Mouse (Mus musculus): ENCODE measurements at regions not wholly inside any gene's neighbourhood (a gene's known extent, or its start where the extent isn't known, plus 50 kb on each side); places are given as distances from the start of the nearest gene placed in this dataset.

DNA sequence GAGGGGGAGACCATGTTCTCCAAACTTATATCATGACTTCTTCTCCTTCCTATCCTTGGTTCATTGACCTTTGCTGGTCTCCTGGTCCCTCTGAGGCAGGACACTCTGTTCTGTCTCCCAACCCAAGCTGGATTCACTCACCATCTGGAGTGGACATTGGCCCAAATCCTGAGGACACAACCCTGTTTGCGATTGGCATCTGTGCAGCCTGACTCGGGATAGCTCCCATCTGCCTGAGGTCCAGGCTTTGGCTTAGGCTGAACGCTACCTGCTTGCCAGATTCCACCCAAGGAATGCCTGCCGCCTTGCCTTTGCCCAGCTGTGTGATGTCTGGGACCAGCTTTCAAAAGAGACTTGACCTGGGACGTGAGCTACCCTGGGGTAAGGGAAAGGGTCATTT lies 161.2 kb upstream of the Ubl3 start:
- Histone ChIP-seq H3K4me1 (ENCODE audit: control insufficient read depth, insufficient read depth, low read length) (no peaks in the 10 kb centered on the region), H3K27me3 (replicated peaks; ENCODE audit: control insufficient read depth, insufficient read depth, low read length) (no peaks in the 10 kb centered on the region), H3K4me3 (ENCODE audit: insufficient read depth, low read depth, low read length) (no peak overlapping the region), H3K36me3 (ENCODE audit: control insufficient read depth, insufficient read depth, low read length) (no peaks in the 10 kb centered on the region), H3K27ac (ENCODE audit: insufficient read depth, low read depth, low read length) (no peak overlapping the region)
- no peak for DNase-seq
- WGBS = 80% methylated on average over 5 of the region's 5 CpGs
- TF ChIP-seq POLR2A (IDR thresholded peaks at IDR 0.05; ENCODE audit: low read depth, low read length) = no peak
- TF ChIP-seq CTCF (conservative IDR thresholded peaks at IDR 0.05; ENCODE audit: insufficient read depth, insufficient read length, low read depth, low read length) = no peak

- Histone ChIP-seq H3K27ac (ENCODE audit: insufficient read depth, low read depth, low read length) (no peak overlapping the region), H3K4me1 (ENCODE audit: control insufficient read depth, insufficient read depth, low read length) (no peaks in the 10 kb centered on the region), H3K4me3 (ENCODE audit: insufficient read depth, low read depth, low read length) (no peak overlapping the region), H3K27me3 (replicated peaks; ENCODE audit: control insufficient read depth, insufficient read depth, low read length) (no peaks in the 10 kb centered on the region), H3K36me3 (ENCODE audit: control insufficient read depth, insufficient read depth, low read length) (no peaks in the 10 kb centered on the region)
- no peak for DNase-seq
- no peak for TF ChIP-seq POLR2A (IDR thresholded peaks at IDR 0.05; ENCODE audit: low read depth, low read length)
These were observed 160.4 kb upstream of the Ubl3 start for GRCm38 (mm10) chr5:148713039-148713438.

- no peaks in the 10 kb centered on the region for H3K36me3 ChIP-seq (ENCODE audit: control insufficient read depth, insufficient read depth, low read length)
- 78% methylated on average over 5 of the region's 5 CpGs for WGBS
- TF ChIP-seq CTCF (conservative IDR thresholded peaks at IDR 0.05; ENCODE audit: insufficient read depth, insufficient read length, low read depth, low read length) (no peak), POLR2A (IDR thresholded peaks at IDR 0.05; ENCODE audit: low read depth, low read length) (no peak)
- no peak overlapping the region for H3K27ac ChIP-seq (ENCODE audit: insufficient read depth, low read depth, low read length)
- H3K4me3 ChIP-seq (ENCODE audit: insufficient read depth, low read depth, low read length) = no peak overlapping the region
- DNase-seq = no peak
- no peaks in the 10 kb centered on the region for H3K4me1 ChIP-seq (ENCODE audit: control insufficient read depth, insufficient read depth, low read length)
- H3K27me3 ChIP-seq (replicated peaks; ENCODE audit: control insufficient read depth, insufficient read depth, low read length) = no peaks in the 10 kb centered on the region
These were observed 159.0 kb upstream of the Ubl3 start for GRCm38 (mm10) chr5:148711570-148711969.

- no peak overlapping the region for H3K27ac ChIP-seq (ENCODE audit: insufficient read depth, low read depth, low read length)
- DNase-seq = no peak
- H3K36me3 ChIP-seq (ENCODE audit: control insufficient read depth, insufficient read depth, low read length) = no peaks in the 10 kb centered on the region
- TF ChIP-seq CTCF (conservative IDR thresholded peaks at IDR 0.05; ENCODE audit: insufficient read depth, insufficient read length, low read depth, low read length) (no peak), POLR2A (IDR thresholded peaks at IDR 0.05; ENCODE audit: low read depth, low read length) (no peak)
- H3K27me3 ChIP-seq (replicated peaks; ENCODE audit: control insufficient read depth, insufficient read depth, low read length) = no peaks in the 10 kb centered on the region
- H3K4me1 ChIP-seq (ENCODE audit: control insufficient read depth, insufficient read depth, low read length) = no peaks in the 10 kb centered on the region
- WGBS = 57% methylated on average over 10 of the region's 10 CpGs
- H3K4me3 ChIP-seq (ENCODE audit: insufficient read depth, low read depth, low read length) = no peak overlapping the region
These were observed 156.7 kb upstream of the Ubl3 start for GRCm38 (mm10) chr5:148709111-148709771.

- WGBS = 38% methylated on average over 11 of the region's 11 CpGs
- Histone ChIP-seq H3K4me3 (ENCODE audit: insufficient read depth, low read depth, low read length) (no peak overlapping the region), H3K36me3 (ENCODE audit: control insufficient read depth, insufficient read depth, low read length) (no peaks in the 10 kb centered on the region), H3K27me3 (replicated peaks; ENCODE audit: control insufficient read depth, insufficient read depth, low read length) (no peaks in the 10 kb centered on the region), H3K4me1 (ENCODE audit: control insufficient read depth, insufficient read depth, low read length) (no peaks in the 10 kb centered on the region), H3K27ac (ENCODE audit: insufficient read depth, low read depth, low read length) (no peak overlapping the region)
- DNase-seq = no peak
- TF ChIP-seq CTCF (conservative IDR thresholded peaks at IDR 0.05; ENCODE audit: insufficient read depth, insufficient read length, low read depth, low read length) (no peak), POLR2A (IDR thresholded peaks at IDR 0.05; ENCODE audit: low read depth, low read length) (no peak)
These were observed 155.6 kb upstream of the Ubl3 start for GRCm38 (mm10) chr5:148708014-148708741.

DNA sequence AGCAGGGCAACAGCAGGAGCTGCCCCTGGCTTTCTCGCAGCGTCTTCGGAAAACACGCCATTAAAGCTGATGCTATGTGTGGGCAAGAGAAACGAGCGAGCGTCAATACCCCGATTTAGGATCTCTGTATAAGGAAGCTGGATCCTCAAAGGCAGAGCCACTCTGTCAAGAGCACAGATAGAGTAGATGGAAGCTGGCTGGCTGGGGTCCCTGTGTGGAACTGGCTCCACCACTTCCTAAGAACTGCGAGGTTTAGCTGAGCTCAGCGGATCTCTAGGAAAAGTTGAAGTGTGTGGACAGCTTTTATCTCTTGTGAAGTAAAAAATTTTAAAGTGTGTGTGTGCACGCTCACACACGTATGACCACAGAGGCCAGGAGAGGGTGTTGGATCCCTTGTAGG lies 154.7 kb upstream of the Ubl3 start:
- Histone ChIP-seq H3K27me3 (replicated peaks; ENCODE audit: control insufficient read depth, insufficient read depth, low read length) (no peaks in the 10 kb centered on the region), H3K4me3 (ENCODE audit: insufficient read depth, low read depth, low read length) (no peak overlapping the region), H3K27ac (ENCODE audit: insufficient read depth, low read depth, low read length) (no peak overlapping the region), H3K4me1 (ENCODE audit: control insufficient read depth, insufficient read depth, low read length) (no peaks in the 10 kb centered on the region), H3K36me3 (ENCODE audit: control insufficient read depth, insufficient read depth, low read length) (no peaks in the 10 kb centered on the region)
- TF ChIP-seq POLR2A (IDR thresholded peaks at IDR 0.05; ENCODE audit: low read depth, low read length) = no peak
- TF ChIP-seq CTCF (conservative IDR thresholded peaks at IDR 0.05; ENCODE audit: insufficient read depth, insufficient read length, low read depth, low read length) = no peak
- DNase-seq = no peak
- WGBS = 93% methylated on average over 12 of the region's 12 CpGs

- Histone ChIP-seq H3K4me1 (ENCODE audit: control insufficient read depth, insufficient read depth, low read length) (no peaks in the 10 kb centered on the region), H3K4me3 (ENCODE audit: insufficient read depth, low read depth, low read length) (no peak overlapping the region), H3K27me3 (replicated peaks; ENCODE audit: control insufficient read depth, insufficient read depth, low read length) (no peaks in the 10 kb centered on the region), H3K36me3 (ENCODE audit: control insufficient read depth, insufficient read depth, low read length) (no peaks in the 10 kb centered on the region), H3K27ac (ENCODE audit: insufficient read depth, low read depth, low read length) (no peak overlapping the region)
- TF ChIP-seq POLR2A (IDR thresholded peaks at IDR 0.05; ENCODE audit: low read depth, low read length) = no peak
- DNase-seq = no peak
- WGBS = 71% methylated on average over 16 of the region's 16 CpGs
These were observed 153.9 kb upstream of the Ubl3 start for GRCm38 (mm10) chr5:148706323-148707120.
